Comparison of ENCODE assay signal across 18 mouse cellular contexts in the genomic region with DNA sequence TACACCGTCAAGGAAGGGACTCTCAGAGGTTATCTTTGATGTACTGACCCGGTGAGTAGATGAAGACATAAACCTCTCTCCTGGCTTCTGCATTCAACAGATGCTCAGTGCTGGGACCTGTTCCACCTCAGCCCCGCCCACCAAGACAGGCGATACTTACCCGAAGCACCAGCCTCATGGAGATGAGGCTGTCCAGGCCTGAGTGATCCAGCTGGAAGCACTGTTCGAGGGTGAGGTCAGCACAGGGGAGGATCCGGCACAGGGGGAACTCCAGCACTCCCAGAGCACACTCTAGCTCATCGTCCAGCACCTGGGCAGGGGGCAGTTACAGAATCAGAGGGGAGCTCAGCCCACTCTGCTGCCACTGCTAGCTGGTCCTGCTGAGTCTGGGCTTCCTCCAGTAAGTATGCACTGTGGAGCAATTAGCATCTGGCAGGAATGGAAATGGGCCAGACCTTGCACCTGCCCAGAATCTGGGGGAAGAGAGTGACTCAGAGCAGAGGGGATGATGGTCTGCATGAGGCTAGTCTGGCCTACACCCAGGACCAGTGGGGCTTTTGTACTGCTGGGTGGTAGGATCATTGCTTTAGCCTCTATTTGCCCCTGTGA. TPM values are rescaled to one million over a fixed set of nuclear protein-coding genes. Genes with fewer than 3 reads are reported as not detected.
A peak's percentile ranks its signal among the peaks of the same experiment; 100 is the strongest.
DNase-seq lines count a peak whose midpoint lies in the region; ATAC-seq and TF ChIP-seq lines count a peak whose summit lies in the region.
"Had no signal": no experiment of that assay in that cellular context is flagged by ENCODE, and none has a peak within 500 bp of the region (broad histone marks: within the 10 kb centered on the region; RNA-seq: fewer than 3 reads in every experiment).

No protein-coding gene starts in this region.

- no peak overlapping the region for H3K4me2 ChIP-seq in forebrain, embryonic 14.5 days (ENCODE audit: low read length)
- H3K4me2 ChIP-seq in forebrain, embryonic 12.5 days = no peak overlapping the region
- H3K4me2 ChIP-seq in kidney, postnatal 0 days (ENCODE audit: low read length) = no peak overlapping the region
- H3K4me2 ChIP-seq in limb, embryonic 13.5 days (replicated peaks) = no peak overlapping the region
- H3K4me2 ChIP-seq: heart, embryonic 13.5 days; hindbrain, embryonic 15.5 days; liver, embryonic 11.5 days had no signal

- 75% methylated on average over 8 of the region's 8 CpGs for WGBS in forebrain, embryonic 14.5 days
- WGBS in forebrain, embryonic 12.5 days = 72% methylated on average over 8 of the region's 8 CpGs
- 43% methylated on average over 8 of the region's 8 CpGs for WGBS in kidney, postnatal 0 days
- WGBS in limb, embryonic 13.5 days = 58% methylated on average over 8 of the region's 8 CpGs

- H3K4me1 ChIP-seq in forebrain, embryonic 14.5 days (ENCODE audit: control insufficient read depth, insufficient read depth, low read length) = no peaks in the 10 kb centered on the region
- H3K4me1 ChIP-seq in forebrain, embryonic 12.5 days = no peaks in the 10 kb centered on the region
- H3K4me1 ChIP-seq in kidney, postnatal 0 days (replicated peaks; ENCODE audit: insufficient read depth, low read length) = no peaks in the 10 kb centered on the region
- peaks cover 8% of the 10 kb centered on the region; the same call in 1 of the 2 replicates for H3K4me1 ChIP-seq in limb, embryonic 13.5 days
- H3K4me1 ChIP-seq: hindbrain, embryonic 15.5 days had no signal

- no peak overlapping the region for H3K9ac ChIP-seq in forebrain, embryonic 14.5 days (ENCODE audit: low read length)
- no peak overlapping the region for H3K9ac ChIP-seq in forebrain, embryonic 12.5 days
- no peak overlapping the region for H3K9ac ChIP-seq in kidney, postnatal 0 days (ENCODE audit: low read depth, low read length)
- H3K9ac ChIP-seq in limb, embryonic 13.5 days = no peak overlapping the region
- H3K9ac ChIP-seq: heart, embryonic 13.5 days; hindbrain, embryonic 15.5 days had no signal

- no peaks in the 10 kb centered on the region for H3K27me3 ChIP-seq in forebrain, embryonic 14.5 days (replicated peaks; ENCODE audit: control insufficient read depth, insufficient read depth, low read length)
- no peaks in the 10 kb centered on the region for H3K27me3 ChIP-seq in forebrain, embryonic 12.5 days
- no peaks in the 10 kb centered on the region for H3K27me3 ChIP-seq in kidney, postnatal 0 days (ENCODE audit: insufficient read depth, low read length)
- H3K27me3 ChIP-seq in limb, embryonic 13.5 days = no peaks in the 10 kb centered on the region
- H3K27me3 ChIP-seq: hindbrain, embryonic 15.5 days; Patski had no signal

- no peak for TF ChIP-seq CTCF in kidney, postnatal 0 days (IDR thresholded peaks at IDR 0.05; ENCODE audit: low read depth)

- no peaks in the 10 kb centered on the region for H3K9me3 ChIP-seq in forebrain, embryonic 14.5 days (replicated peaks; ENCODE audit: control insufficient read depth, low read length)
- H3K9me3 ChIP-seq in forebrain, embryonic 12.5 days = no peaks in the 10 kb centered on the region
- H3K9me3 ChIP-seq in kidney, postnatal 0 days (replicated peaks; ENCODE audit: low read length) = no peaks in the 10 kb centered on the region
- no peaks in the 10 kb centered on the region for H3K9me3 ChIP-seq in limb, embryonic 13.5 days
- H3K9me3 ChIP-seq: heart, embryonic 13.5 days; hindbrain, embryonic 15.5 days had no signal

- no peak overlapping the region for H3K27ac ChIP-seq in forebrain, embryonic 14.5 days (ENCODE audit: low read depth, low read length)
- no peak overlapping the region for H3K27ac ChIP-seq in forebrain, embryonic 12.5 days
- H3K27ac ChIP-seq in kidney, postnatal 0 days = no peak overlapping the region
- no peak overlapping the region for H3K27ac ChIP-seq in limb, embryonic 13.5 days
- H3K27ac ChIP-seq: heart, embryonic 13.5 days; hindbrain, embryonic 15.5 days had no signal

- no peak overlapping the region for H3K4me3 ChIP-seq in forebrain, embryonic 14.5 days (ENCODE audit: low read depth, low read length)
- no peak overlapping the region for H3K4me3 ChIP-seq in forebrain, embryonic 12.5 days (replicated peaks)
- H3K4me3 ChIP-seq in kidney, postnatal 0 days (replicated peaks; ENCODE audit: low read depth, low read length) = no peak overlapping the region
- H3K4me3 ChIP-seq in limb, embryonic 13.5 days = no peak overlapping the region
- H3K4me3 ChIP-seq: erythroblast, embryonic 14.5 days; heart, embryonic 13.5 days; hindbrain, embryonic 15.5 days had no signal

- no peaks in the 10 kb centered on the region for H3K36me3 ChIP-seq in forebrain, embryonic 14.5 days (ENCODE audit: control insufficient read depth, insufficient read depth, low read length)
- H3K36me3 ChIP-seq in forebrain, embryonic 12.5 days (replicated peaks) = no peaks in the 10 kb centered on the region
- H3K36me3 ChIP-seq in kidney, postnatal 0 days (ENCODE audit: insufficient read depth, low read length) = no peaks in the 10 kb centered on the region
- no peaks in the 10 kb centered on the region for H3K36me3 ChIP-seq in limb, embryonic 13.5 days
- H3K36me3 ChIP-seq: heart, embryonic 13.5 days; hindbrain, embryonic 15.5 days had no signal

- no peak for ATAC-seq in forebrain, embryonic 14.5 days
- ATAC-seq in forebrain, embryonic 12.5 days (ENCODE audit: low FRiP score) = no peak
- peak; percentile 44; the same call in 1 of the 2 replicates for ATAC-seq in kidney, postnatal 0 days (replicated peaks; ENCODE audit: low FRiP score, low read depth)
- ATAC-seq in limb, embryonic 13.5 days (ENCODE audit: low FRiP score, low read depth) = peak; percentile 54; the same call in 1 of the 2 replicates
- ATAC-seq: lung, postnatal 0 days; Patski had no signal

- peak; percentile 13 for DNase-seq in forebrain, embryonic 14.5 days (ENCODE audit: low spot score)
- DNase-seq in kidney, postnatal 0 days (ENCODE audit: low spot score) = no peak
- DNase-seq in kidney, postnatal 4 days = no peak
- DNase-seq in MN1 (ENCODE audit: low spot score) = peak; percentile 14
- no peak for DNase-seq in gastrocnemius, postnatal 4 days (ENCODE audit: low spot score in 2 of 2)
- no peak for DNase-seq in natural killer cell, adult 2 months (ENCODE audit: low spot score in 2 of 2)
- DNase-seq: adrenal gland, adult 8-10 months; gastrocnemius, postnatal 10 days; kidney, postnatal 36 days; thymus, postnatal 25 days had no signal

RNA-seq across cellular contexts. Expression of gene Esyt3, which starts 38.9 kb away (rescaled TPM):
- polyA plus RNA-seq in forebrain, embryonic 14.5 days (2014; fragmentation: Nextera tagmentation; extraction: Ambion mirVana) = 0.52 and 0.58 TPM in 2 replicates
- polyA plus RNA-seq in forebrain, embryonic 12.5 days (2016; fragmentation: Nextera tagmentation; extraction: Ambion mirVana) = 0.22 and 0.26 TPM in 2 replicates
- 0.41 and 0.42 TPM in 2 replicates for polyA plus RNA-seq in kidney, postnatal 0 days (2015; fragmentation: Nextera tagmentation; extraction: Ambion mirVana)
- 0.45 and 0.60 TPM in 2 replicates for polyA plus RNA-seq in limb, embryonic 13.5 days (2015; fragmentation: Nextera tagmentation; extraction: Ambion mirVana)
- under 1 TPM; 0.29 to 0.37 TPM for total RNA-seq in gastrocnemius, postnatal 4 days (2021)
- polyA plus RNA-seq: erythroblast, embryonic 14.5 days had no signal

Comparison
In these comparisons a context has a peak if more than half of its experiments do, and no peak if none do; other contexts are left out.
1. ATAC-seq: peak in kidney, postnatal 0 days (single experiment) and limb, embryonic 13.5 days (single experiment); none in forebrain, embryonic 14.5 days (single experiment) and forebrain, embryonic 12.5 days (single experiment).
2. DNase-seq: peak in forebrain, embryonic 14.5 days (single experiment) and MN1 (single experiment); none in kidney, postnatal 0 days (single experiment), kidney, postnatal 4 days (0 of 2), gastrocnemius, postnatal 4 days (0 of 2) and natural killer cell, adult 2 months (0 of 2).